Mouse (Mus musculus) CH12.LX (cell line): ENCODE data around the gene Nf1. TPM values are rescaled to one million over a fixed set of nuclear protein-coding genes. Genes with fewer than 3 reads are reported as not detected.

Source experiments
- DNase-seq: peaks from one replicate; pipeline ENCODE4 v3.0.0-alpha.2; 2013; ENCODE audit errors: extremely low read depth
- H3K27ac ChIP-seq: 2 replicates; pipeline ENCODE4 v1.5.1; 2012; ENCODE audit warnings: low read depth, mild to moderate bottlenecking, control low read depth, moderate library complexity; ENCODE audit not compliant: insufficient read depth
- H3K27me3 ChIP-seq: replicated peaks from 2 replicates; pipeline ENCODE3; 2012; ENCODE audit warnings: inconsistent platforms
- H3K36me3 ChIP-seq, 2 experiments: replicated peaks in 1 of 2; 2 replicates each; pipeline versions ENCODE3 to v1.6.1; 2012; ENCODE audit warnings: inconsistent platforms in 1 of 2, low read length in 1 of 2, mild to moderate bottlenecking in 1 of 2, mixed read lengths in 1 of 2, moderate library complexity in 1 of 2; ENCODE audit not compliant: control insufficient read depth in 1 of 2, insufficient read depth in 1 of 2
- H3K4me1 ChIP-seq, 2 experiments: 2 replicates each; pipeline ENCODE4 v1.6.1; 2012; ENCODE audit warnings: inconsistent platforms in 1 of 2, moderate library complexity in 1 of 2; ENCODE audit not compliant: insufficient read depth in 2 of 2, control insufficient read depth in 1 of 2
- H3K4me2 ChIP-seq: 2 replicates; pipeline ENCODE4 v1.6.1; 2012; ENCODE audit warnings: low read depth, mild to moderate bottlenecking, control low read depth; ENCODE audit not compliant: poor library complexity, insufficient read depth, severe bottlenecking
- H3K4me3 ChIP-seq, 3 experiments: fragments of 150-350 bp in 1 of 3; sonication (generic) in 1 of 3; replicated peaks in 1 of 3; 2 replicates each; pipeline versions ENCODE3 to v1.5.1; 2011 to 2012; ENCODE audit warnings: low read depth in 2 of 3, low read length in 2 of 3, mild to moderate bottlenecking in 2 of 3, moderate library complexity in 2 of 3, control low read depth in 1 of 3, improper control_type of control experiment in 1 of 3, inconsistent platforms in 1 of 3, mixed read lengths in 1 of 3; ENCODE audit not compliant: poor library complexity in 1 of 3
- H3K79me2 ChIP-seq: replicated peaks from 2 replicates; pipeline ENCODE4 v1.6.1; 2012; ENCODE audit warnings: mild to moderate bottlenecking, moderate library complexity; ENCODE audit not compliant: control insufficient read depth, poor library complexity, insufficient read depth, severe bottlenecking; ENCODE audit errors: extremely low read depth
- H3K9ac ChIP-seq: 2 replicates; pipeline ENCODE4 v1.6.1; 2012; ENCODE audit warnings: low read depth, mild to moderate bottlenecking, control low read depth, moderate library complexity; ENCODE audit not compliant: insufficient read depth
- H3K9me3 ChIP-seq: replicated peaks from 2 replicates; pipeline ENCODE3; 2012; ENCODE audit warnings: low read length, inconsistent platforms, mixed read lengths
- CHD1 ChIP-seq: IDR thresholded peaks from 2 replicates; pipeline ENCODE4 v1.6.1; 2012; ENCODE audit warnings: low read depth, low read length, improper control_type of control experiment, inconsistent platforms
- CTCF ChIP-seq, 2 experiments: IDR thresholded peaks in 1 of 2; conservative IDR thresholded peaks in 1 of 2; 2 replicates each; pipeline ENCODE4 v1.5.1; 2011 to 2012; ENCODE audit warnings: low read depth in 2 of 2, low read length in 2 of 2, improper control_type of control experiment in 1 of 2, inconsistent platforms in 1 of 2, mild to moderate bottlenecking in 1 of 2, moderate library complexity in 1 of 2
- E2F4 ChIP-seq: IDR thresholded peaks from 2 replicates; pipeline ENCODE4 v1.6.1; 2011; ENCODE audit warnings: low read depth, low read length, improper control_type of control experiment; ENCODE audit not compliant: insufficient replicate concordance
- ETS1 ChIP-seq: conservative IDR thresholded peaks from 2 replicates; pipeline ENCODE4 v1.6.1; 2012; ENCODE audit warnings: low read depth, mild to moderate bottlenecking, inconsistent platforms, low read length, improper control_type of control experiment, moderate library complexity
- IRF4 ChIP-seq: IDR thresholded peaks from 2 replicates; pipeline ENCODE4 v1.6.1; 2014; ENCODE audit warnings: low read depth, mild to moderate bottlenecking, inconsistent platforms, low read length, improper control_type of control experiment
- KAT2A ChIP-seq: IDR thresholded peaks from 2 replicates; pipeline ENCODE4 v1.6.1; 2012; ENCODE audit warnings: low read length, improper control_type of control experiment, inconsistent platforms; ENCODE audit not compliant: insufficient replicate concordance
- MAFK ChIP-seq: IDR thresholded peaks from 2 replicates; pipeline ENCODE4 v1.6.1; 2011; ENCODE audit warnings: low read length, improper control_type of control experiment; ENCODE audit not compliant: insufficient replicate concordance
- MXI1 ChIP-seq: IDR thresholded peaks from 2 replicates; pipeline ENCODE4 v1.6.1; 2011; ENCODE audit warnings: mild to moderate bottlenecking, low read depth, low read length, improper control_type of control experiment
- MYC ChIP-seq: IDR thresholded peaks from 2 replicates; pipeline ENCODE4 v1.6.1; 2011; ENCODE audit warnings: low read depth, mild to moderate bottlenecking, improper control_type of control experiment, low read length
- PAX5 ChIP-seq: IDR thresholded peaks from 2 replicates; pipeline ENCODE4 v1.6.1; 2012; ENCODE audit warnings: low read length, inconsistent platforms, mixed read lengths
- POLR2AphosphoS2 ChIP-seq: IDR thresholded peaks from 2 replicates; pipeline ENCODE4 v1.6.1; 2011; ENCODE audit warnings: low read depth, low read length, improper control_type of control experiment
- RAD21 ChIP-seq: IDR thresholded peaks from 2 replicates; pipeline ENCODE4 v1.6.1; 2011; ENCODE audit warnings: low read depth, mild to moderate bottlenecking, low read length, improper control_type of control experiment, moderate library complexity
- RCOR1 ChIP-seq: conservative IDR thresholded peaks from 2 replicates; pipeline ENCODE4 v1.6.1; 2012; ENCODE audit warnings: low read depth, mild to moderate bottlenecking, inconsistent platforms, low read length, improper control_type of control experiment
- SIN3A ChIP-seq: IDR thresholded peaks from 2 replicates; pipeline ENCODE4 v1.6.1; 2012; ENCODE audit warnings: low read length, improper control_type of control experiment, inconsistent platforms
- SMC3 ChIP-seq: IDR thresholded peaks from 2 replicates; pipeline ENCODE4 v1.6.1; 2011; ENCODE audit warnings: low read depth, low read length, improper control_type of control experiment
- TBP ChIP-seq: conservative IDR thresholded peaks from 2 replicates; pipeline ENCODE4 v1.6.1; 2011; ENCODE audit warnings: low read depth, low read length, improper control_type of control experiment
- UBTF ChIP-seq: IDR thresholded peaks from 2 replicates; pipeline ENCODE4 v1.6.1; 2012; ENCODE audit warnings: low read depth, mild to moderate bottlenecking, inconsistent platforms, low read length, improper control_type of control experiment, moderate library complexity
- ZC3H11A ChIP-seq: IDR thresholded peaks from 2 replicates; pipeline ENCODE4 v1.6.1; 2012; ENCODE audit warnings: low read depth, mild to moderate bottlenecking, inconsistent platforms, low read length, improper control_type of control experiment
- ZMIZ1 ChIP-seq: IDR thresholded peaks from 2 replicates; pipeline ENCODE4 v1.6.1; 2012; ENCODE audit warnings: low read depth, mild to moderate bottlenecking, inconsistent platforms, low read length, improper control_type of control experiment
- dilution Hi-C: fragments of 300-500 bp; cut with MboI; formaldehyde crosslinking; loops from 2 replicates; pipeline ENCODE4 v1.14.3; 2020; ENCODE audit warnings: low sequenced_read_pairs; ENCODE audit not compliant: extremely low pct_unique_long_range_greater_than_20kb, extremely low pct_ligation_motif_present
- in situ Hi-C: fragments of 300-500 bp; cut with MboI; formaldehyde crosslinking; loops from 3 replicates; pipeline ENCODE4 v1.14.3; 2019; ENCODE audit warnings: low sequenced_read_pairs, low pct_ligation_motif_present, low pct_unique_long_range_greater_than_20kb, mixed read lengths
- polyA plus RNA-seq: library from polyadenylated mRNA; unstranded; fragments of >175 nt; gene quantifications from 2 replicates; pipeline ENCODE4 v1.2.1, GENCODE M21; 2012; ENCODE audit warnings: low read depth; ENCODE audit not compliant: insufficient read length
- total RNA-seq, 2 experiments: library from RNA; depleted of rRNA; stranded (reverse); fragments of 300-350 nt in 1 of 2; fragments of >200 nt in 1 of 2; gene quantifications; 2 replicates each; pipeline ENCODE4 v1.2.3; 2012 to 2014

The Nf1 gene
- total and polyA plus RNA-seq, 3 experiments: 7.3 to 19.5 (median 12.4) TPM

DNA sequence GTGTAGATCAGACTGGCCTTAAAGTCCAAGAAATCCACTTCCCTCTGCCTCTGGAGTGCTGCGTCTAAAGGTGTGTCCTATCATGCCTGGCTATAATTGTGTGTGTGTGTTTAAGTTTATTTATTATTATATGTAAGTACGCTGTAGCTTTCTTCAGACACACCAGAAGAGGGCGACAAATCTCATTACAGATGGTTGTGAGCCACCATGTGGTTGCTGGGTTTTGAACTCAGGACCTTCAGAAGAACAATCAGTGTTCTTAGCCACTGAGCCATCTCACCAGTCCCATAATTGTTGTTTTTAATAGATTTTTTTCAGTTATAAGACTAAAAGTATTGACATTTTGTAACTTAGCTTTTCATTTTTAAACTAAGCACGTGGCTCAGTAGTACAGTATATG, 95.8 kb downstream of the Nf1 start:
- in situ Hi-C loops: no loop called here
- no peak overlapping the region for H3K4me2 ChIP-seq

DNA sequence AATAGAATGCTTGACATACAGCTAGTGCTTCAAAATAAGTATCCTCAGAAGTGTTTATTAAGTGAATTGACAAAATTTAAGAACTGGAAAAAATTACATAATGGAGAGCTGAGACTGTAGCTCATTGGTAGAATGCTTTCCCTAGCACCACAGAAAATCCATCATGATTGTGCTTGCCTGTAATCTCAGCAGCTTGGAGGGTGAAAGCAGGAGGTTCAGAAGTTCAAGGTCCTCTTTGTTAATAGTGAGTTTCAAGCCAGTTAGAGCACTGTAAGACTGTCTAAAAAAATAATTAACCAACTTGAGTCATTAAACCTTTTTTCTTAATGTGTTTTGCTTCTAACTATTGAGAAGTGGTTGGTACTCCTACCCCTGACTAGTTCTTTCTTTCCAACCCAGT, 108.9 kb downstream of the Nf1 start:
- Histone ChIP-seq H3K9me3 (no peaks in the 10 kb centered on the region), H3K4me2 (no peak overlapping the region), H3K9ac (no peak overlapping the region), H3K79me2 (no peaks in the 10 kb centered on the region), H3K4me1 (peaks cover 0 to 8% of the 10 kb centered on the region in 2 experiments; a peak in 2 of 4 replicates), H3K4me3 (no peak overlapping the region), H3K27ac (no peak overlapping the region), H3K36me3 (peaks cover 21 to 53% of the 10 kb centered on the region in 2 experiments), H3K27me3 (no peaks in the 10 kb centered on the region)
- DNase-seq: no peak
- TF ChIP-seq SIN3A: no peak
- TF ChIP-seq MYC: no peak
- TF ChIP-seq MXI1: no peak
- no peak for TF ChIP-seq CHD1
- TF ChIP-seq UBTF: no peak
- no peak for TF ChIP-seq E2F4
- no peak for TF ChIP-seq POLR2AphosphoS2
- in situ Hi-C loops (no loop called here), dilution Hi-C loops (no loop called here)

More for the DNA sequence above, 95.8 kb downstream of the Nf1 start:
- H3K27me3 ChIP-seq: no peaks in the 10 kb centered on the region
- TF ChIP-seq KAT2A (no peak), SMC3 (peak; percentile 35), CTCF (conservative IDR thresholded peaks at IDR 0.05 in 1 of 2, IDR thresholded peaks at IDR 0.05 in 1 of 2; ENCODE audit: low read depth in 2 of 2, low read length in 2 of 2) (peak in 1 of 2 experiments; percentile 53; a peak in 2 of 4 replicates), MYC (peak; percentile 56; the same call in 1 of the 2 replicates), RAD21 (peak; percentile 29), RCOR1 (no peak)
- H3K4me3 ChIP-seq: no peak overlapping the region
- dilution Hi-C loops: no loop called here
- H3K4me1 ChIP-seq: no peaks in the 10 kb centered on the region; a peak in 1 of 4 replicates
- H3K79me2 ChIP-seq: no peaks in the 10 kb centered on the region; the same call in 1 of the 2 replicates
- H3K9me3 ChIP-seq: no peaks in the 10 kb centered on the region
- H3K36me3 ChIP-seq: peaks cover 13 to 46% of the 10 kb centered on the region in 2 experiments
- DNase-seq: no peak
- no peak overlapping the region for H3K27ac ChIP-seq
- no peak overlapping the region for H3K9ac ChIP-seq

DNA sequence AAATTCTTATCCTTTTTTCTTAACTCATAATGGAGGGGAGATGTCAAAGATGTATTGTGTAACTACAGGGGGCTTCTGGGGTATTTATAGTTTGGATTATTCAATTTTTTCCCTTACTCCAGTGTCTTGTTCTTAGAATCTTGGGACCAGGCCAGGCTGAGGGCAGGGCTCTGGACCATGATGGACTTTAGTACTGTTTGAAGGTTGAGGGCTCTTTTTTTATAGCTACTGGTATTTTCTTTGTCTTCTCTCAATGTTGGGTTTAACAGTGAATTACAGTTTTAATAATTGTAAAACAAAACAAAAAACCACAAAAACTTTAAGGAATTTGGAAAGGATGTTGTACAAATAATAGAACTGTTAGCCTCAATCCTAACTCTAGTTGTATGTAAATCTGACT, 113.5 kb downstream of the Nf1 start:
- no peak overlapping the region for H3K9ac ChIP-seq
- no peaks in the 10 kb centered on the region for H3K79me2 ChIP-seq
- TF ChIP-seq IRF4 (no peak), PAX5 (no peak), MYC (no peak), E2F4 (no peak), KAT2A (no peak), ZMIZ1 (no peak), UBTF (no peak), RAD21 (no peak), RCOR1 (no peak), ETS1 (no peak), MAFK (no peak), ZC3H11A (no peak), TBP (no peak)
- dilution Hi-C loops: no loop called here
- no peaks in the 10 kb centered on the region for H3K9me3 ChIP-seq
- H3K36me3 ChIP-seq: peaks cover 17 to 58% of the 10 kb centered on the region in 2 experiments
- no peak for DNase-seq
- H3K4me3 ChIP-seq: no peak overlapping the region
- no peak overlapping the region for H3K27ac ChIP-seq
- in situ Hi-C loops: no loop called here
- peaks cover 0 to 11% of the 10 kb centered on the region in 2 experiments; a peak in 2 of 4 replicates for H3K4me1 ChIP-seq
- H3K4me2 ChIP-seq: no peak overlapping the region
- no peaks in the 10 kb centered on the region for H3K27me3 ChIP-seq
